Mouse (Mus musculus): ENCODE measurements around the gene Olfr374.

- TF ChIP-seq CTCF (conservative IDR thresholded peaks at IDR 0.05; ENCODE audit: low read length) (no peak), POU5F1 (IDR thresholded peaks at IDR 0.05; ENCODE audit: borderline replicate concordance, low read length) (no peak)
Observed at GRCm38 (mm10) chr8:72153382-72153781, 46.5 kb downstream of the Olfr374 start.
